Mouse (Mus musculus): ENCODE measurements at regions not wholly inside any gene's neighbourhood (a gene's known extent, or its start where the extent isn't known, plus 50 kb on each side); places are given as distances from the start of the nearest gene placed in this dataset.
A peak's percentile ranks its signal among the peaks of the same experiment; 100 is the strongest.
"Not testable (repeated sequence)": the region's sequence is repeated elsewhere in the genome, so short reads cannot be mapped to it uniquely, and the experiment has no call there.

GRCm38 (mm10) chr12:67620137-67620910, 398.0 kb upstream of the Mdga2 start:
- not testable (repeated sequence) for DNase-seq

- peak; percentile 1 for DNase-seq
These were observed 395.9 kb upstream of the Mdga2 start for GRCm38 (mm10) chr12:67618252-67618651.

GRCm38 (mm10) chr12:67598927-67599326, 376.6 kb upstream of the Mdga2 start:
- DNase-seq, result no peak
